Mouse (Mus musculus) layer of hippocampus, adult 11-12 months (tissue): ENCODE results near the gene Tango2.

ENCODE experiments used
- DNase-seq: peaks from one replicate; pipeline ENCODE4 v3.0.0; 2022; ENCODE audit warnings: low spot score

Gene Tango2

GRCm38 (mm10) chr16:18383045-18383726 is 35.3 kb upstream of the Tango2 start:
- no peak for DNase-seq

GRCm38 (mm10) chr16:18381621-18382258 is 33.8 kb upstream of the Tango2 start:
- no peak for DNase-seq

GRCm38 (mm10) chr16:18380495-18381063 is 32.7 kb upstream of the Tango2 start:
- no peak for DNase-seq

- DNase-seq: no peak
Measured at GRCm38 (mm10) chr16:18379338-18380001, 31.6 kb upstream of the Tango2 start.

GRCm38 (mm10) chr16:18378489-18378888 is 30.6 kb upstream of the Tango2 start:
- DNase-seq: no peak

GRCm38 (mm10) chr16:18377203-18377602 is 29.3 kb upstream of the Tango2 start:
- no peak for DNase-seq

- no peak for DNase-seq
Measured at GRCm38 (mm10) chr16:18376297-18376954, 28.5 kb upstream of the Tango2 start.

- DNase-seq: no peak
Measured at GRCm38 (mm10) chr16:18373632-18374031, 25.7 kb upstream of the Tango2 start.

- DNase-seq: no peak
Measured at GRCm38 (mm10) chr16:18370197-18370596, 22.3 kb upstream of the Tango2 start.

GRCm38 (mm10) chr16:18366849-18367248 is 18.9 kb upstream of the Tango2 start:
- no peak for DNase-seq

GRCm38 (mm10) chr16:18362948-18363347 is 15.0 kb upstream of the Tango2 start:
- DNase-seq: no peak

GRCm38 (mm10) chr16:18360151-18360805 is 12.4 kb upstream of the Tango2 start:
- no peak for DNase-seq

GRCm38 (mm10) chr16:18357977-18358376 is 10.1 kb upstream of the Tango2 start:
- DNase-seq: no peak

- DNase-seq: no peak
Measured at GRCm38 (mm10) chr16:18356961-18357360, 9.1 kb upstream of the Tango2 start.

GRCm38 (mm10) chr16:18353106-18353505 is 5.2 kb upstream of the Tango2 start:
- DNase-seq: no peak

- peak; percentile 66 for DNase-seq
Measured at GRCm38 (mm10) chr16:18351313-18352055, 3.6 kb upstream of the Tango2 start.

GRCm38 (mm10) chr16:18349761-18350325 is 1.9 kb upstream of the Tango2 start:
- no peak for DNase-seq

- DNase-seq: no peak
Measured at GRCm38 (mm10) chr16:18348601-18349175, 785 bp upstream of the Tango2 start.

GRCm38 (mm10) chr16:18345243-18345642 is 2.7 kb downstream of the Tango2 start:
- peak; percentile 90 for DNase-seq

GRCm38 (mm10) chr16:18343778-18344177 is 4.1 kb downstream of the Tango2 start:
- peak; percentile 98 for DNase-seq
